Mouse (Mus musculus) hindbrain, embryonic 16.5 days (tissue): Measurements from ENCODE around the gene Pnpo. TPM values are rescaled to one million over a fixed set of nuclear protein-coding genes. Genes with fewer than 3 reads are reported as not detected.

ENCODE experiments used
- ATAC-seq: fragments of 200-750 bp; cut with Nextera tagmentation; 2 replicates; pipeline ENCODE4 v1.8.0; 2017; ENCODE audit warnings: moderate TSS enrichment, moderate library complexity
- H3K27ac ChIP-seq: fragments of 300-500 bp; sonication (generic); 2 replicates; pipeline ENCODE4 v1.5.1; 2014; ENCODE audit warnings: low read depth, mild to moderate bottlenecking, control low read depth, low read length, moderate library complexity
- H3K27me3 ChIP-seq: fragments of 300-500 bp; sonication (generic); replicated peaks from 2 replicates; pipeline ENCODE4 v1.6.1; 2014; ENCODE audit warnings: low read length; ENCODE audit not compliant: control insufficient read depth, insufficient read depth
- H3K36me3 ChIP-seq: fragments of 300-500 bp; sonication (generic); 2 replicates; pipeline ENCODE4 v1.6.1; 2014; ENCODE audit warnings: mild to moderate bottlenecking, low read length, moderate library complexity, mixed read lengths; ENCODE audit not compliant: control insufficient read depth, insufficient read depth
- H3K4me1 ChIP-seq: fragments of 300-500 bp; sonication (generic); 2 replicates; pipeline ENCODE4 v1.6.1; 2014; ENCODE audit warnings: low read depth, low read length; ENCODE audit not compliant: control insufficient read depth, insufficient read depth
- H3K4me2 ChIP-seq: fragments of 300-500 bp; sonication (generic); 2 replicates; pipeline ENCODE4 v1.6.1; 2014; ENCODE audit warnings: mild to moderate bottlenecking, low read length, control low read depth, moderate library complexity
- H3K4me3 ChIP-seq: fragments of 300-500 bp; sonication (generic); 2 replicates; pipeline ENCODE4 v1.5.1; 2014; ENCODE audit warnings: mild to moderate bottlenecking, low read length, control low read depth, moderate library complexity
- H3K9ac ChIP-seq: fragments of 300-500 bp; sonication (generic); 2 replicates; pipeline ENCODE4 v1.6.1; 2014; ENCODE audit warnings: low read depth, mild to moderate bottlenecking, control low read depth, low read length, moderate library complexity
- H3K9me3 ChIP-seq: fragments of 300-500 bp; sonication (generic); 2 replicates; pipeline ENCODE4 v1.6.1; 2014; ENCODE audit warnings: mild to moderate bottlenecking, low read length, moderate library complexity; ENCODE audit not compliant: control insufficient read depth
- WGBS: fragments of 180-500 bp; shearing (Covaris S2); extraction: QIAGEN DNeasy Blood & Tissue Kit; methylation state at CpG from one replicate; pipeline ENCODE4 v1.1.7; 2014; 5-methylcytosine and 5-hydroxymethylcytosine counted together
- polyA plus RNA-seq: library from polyadenylated mRNA; unstranded; fragments of >200 nt; fragmentation: Nextera tagmentation; extraction: Ambion mirVana; gene quantifications from 2 replicates; pipeline ENCODE4 v1.2.1, GENCODE M21; 2015

The Pnpo gene
- polyA plus RNA-seq, 1 experiment from 2014 or later = 36.2 TPM

GRCm38 (mm10) chr11:96931327-96932062 is 12.3 kb downstream of the Pnpo start:
- H3K27me3 ChIP-seq = peaks cover 4% of the 10 kb centered on the region; the same call in 1 of the 2 replicates
- no peak overlapping the region for H3K4me2 ChIP-seq
- H3K36me3 ChIP-seq = no peaks in the 10 kb centered on the region
- H3K27ac ChIP-seq = no peak overlapping the region
- no peak overlapping the region for H3K4me3 ChIP-seq
- no peak overlapping the region for H3K9ac ChIP-seq
- H3K4me1 ChIP-seq = 0 out of 2 replicates have a peak, but pooled peaks cover 2% of the 10 kb centered on the region
- 73% methylated on average over 8 of the region's 8 CpGs for WGBS
- no peak for ATAC-seq
- H3K9me3 ChIP-seq = no peaks in the 10 kb centered on the region

GRCm38 (mm10) chr11:96929766-96930331 is 13.9 kb downstream of the Pnpo start:
- Histone ChIP-seq H3K4me1 (0 out of 2 replicates have a peak, but pooled peaks cover 2% of the 10 kb centered on the region), H3K27me3 (peaks cover 4% of the 10 kb centered on the region; the same call in 1 of the 2 replicates), H3K9ac (no peak overlapping the region), H3K36me3 (no peaks in the 10 kb centered on the region), H3K4me2 (no peak overlapping the region), H3K27ac (no peak overlapping the region), H3K4me3 (no peak overlapping the region), H3K9me3 (no peaks in the 10 kb centered on the region)
- ATAC-seq = no peak
- WGBS = 70% methylated on average over 9 of the region's 9 CpGs

- Histone ChIP-seq H3K27me3 (peaks cover 4% of the 10 kb centered on the region; the same call in 1 of the 2 replicates), H3K4me1 (0 out of 2 replicates have a peak, but pooled peaks cover 2% of the 10 kb centered on the region), H3K4me3 (no peak overlapping the region), H3K9ac (no peak overlapping the region), H3K27ac (no peak overlapping the region), H3K4me2 (no peak overlapping the region), H3K9me3 (no peaks in the 10 kb centered on the region), H3K36me3 (no peaks in the 10 kb centered on the region)
- no peak for ATAC-seq
- WGBS = 18% methylated on average over 13 of the region's 13 CpGs
Measured at GRCm38 (mm10) chr11:96929096-96929765, 14.6 kb downstream of the Pnpo start.

- Histone ChIP-seq H3K27me3 (peaks cover 4% of the 10 kb centered on the region; the same call in 1 of the 2 replicates), H3K9ac (no peak overlapping the region), H3K4me1 (0 out of 2 replicates have a peak, but pooled peaks cover 2% of the 10 kb centered on the region), H3K27ac (no peak overlapping the region), H3K9me3 (no peaks in the 10 kb centered on the region), H3K4me2 (no peak overlapping the region), H3K4me3 (no peak overlapping the region), H3K36me3 (no peaks in the 10 kb centered on the region)
- 2% methylated on average over 5 of the region's 5 CpGs for WGBS
- no peak for ATAC-seq
Measured at GRCm38 (mm10) chr11:96928691-96929090, 15.1 kb downstream of the Pnpo start.

GRCm38 (mm10) chr11:96928088-96928487 is 15.7 kb downstream of the Pnpo start, which contains the start of gene Prr15l:
TSS of gene Prr15l (plus strand) at chr11:96928104.
- H3K4me2 ChIP-seq = no peak within 1 kb of the TSS
- no peak for ATAC-seq
- no peak within 1 kb of the TSS for H3K27ac ChIP-seq
- peaks cover 4% of the 10 kb centered on the region; the same call in 1 of the 2 replicates for H3K27me3 ChIP-seq
- no peaks in the 10 kb centered on the region for H3K9me3 ChIP-seq
- H3K9ac ChIP-seq = no peak within 1 kb of the TSS
- H3K4me3 ChIP-seq = no peak within 1 kb of the TSS
- WGBS = 69% methylated on average over 2 of the region's 2 CpGs
- H3K4me1 ChIP-seq = 0 out of 2 replicates have a peak, but pooled peaks cover 2% of the 10 kb centered on the region
- H3K36me3 ChIP-seq = no peaks in the 10 kb centered on the region

- no peak overlapping the region for H3K4me2 ChIP-seq
- 0 out of 2 replicates have a peak, but pooled peaks cover 2% of the 10 kb centered on the region for H3K4me1 ChIP-seq
- no peak for ATAC-seq
- H3K27ac ChIP-seq = no peak overlapping the region
- H3K4me3 ChIP-seq = no peak overlapping the region
- 90% methylated on average over 5 of the region's 5 CpGs for WGBS
- no peak overlapping the region for H3K9ac ChIP-seq
- H3K9me3 ChIP-seq = no peaks in the 10 kb centered on the region
- peaks cover 4% of the 10 kb centered on the region; the same call in 1 of the 2 replicates for H3K27me3 ChIP-seq
- no peaks in the 10 kb centered on the region for H3K36me3 ChIP-seq
Measured at GRCm38 (mm10) chr11:96926587-96926986, 17.2 kb downstream of the Pnpo start.

GRCm38 (mm10) chr11:96925469-96926148 is 18.2 kb downstream of the Pnpo start:
- Histone ChIP-seq H3K27ac (no peak overlapping the region), H3K36me3 (no peaks in the 10 kb centered on the region), H3K27me3 (peaks cover 4% of the 10 kb centered on the region; the same call in 1 of the 2 replicates), H3K4me2 (no peak overlapping the region), H3K4me1 (0 out of 2 replicates have a peak, but pooled peaks cover 2% of the 10 kb centered on the region), H3K9me3 (no peaks in the 10 kb centered on the region), H3K4me3 (no peak overlapping the region), H3K9ac (no peak overlapping the region)
- 86% methylated on average over 12 of the region's 12 CpGs for WGBS
- no peak for ATAC-seq

GRCm38 (mm10) chr11:96924861-96925260 is 18.9 kb downstream of the Pnpo start:
- 84% methylated on average over 11 of the region's 11 CpGs for WGBS

More at GRCm38 (mm10) chr11:96924861-96925260, 18.9 kb downstream of the Pnpo start:
- Histone ChIP-seq H3K4me3 (no peak overlapping the region), H3K36me3 (no peaks in the 10 kb centered on the region), H3K27ac (no peak overlapping the region), H3K9ac (no peak overlapping the region), H3K4me2 (no peak overlapping the region), H3K9me3 (no peaks in the 10 kb centered on the region), H3K27me3 (peaks cover 4% of the 10 kb centered on the region; the same call in 1 of the 2 replicates), H3K4me1 (0 out of 2 replicates have a peak, but pooled peaks cover 2% of the 10 kb centered on the region)
- no peak for ATAC-seq
